Mouse (Mus musculus): Measurements from ENCODE around the gene Dhtkd1.

The Dhtkd1 gene

DNA sequence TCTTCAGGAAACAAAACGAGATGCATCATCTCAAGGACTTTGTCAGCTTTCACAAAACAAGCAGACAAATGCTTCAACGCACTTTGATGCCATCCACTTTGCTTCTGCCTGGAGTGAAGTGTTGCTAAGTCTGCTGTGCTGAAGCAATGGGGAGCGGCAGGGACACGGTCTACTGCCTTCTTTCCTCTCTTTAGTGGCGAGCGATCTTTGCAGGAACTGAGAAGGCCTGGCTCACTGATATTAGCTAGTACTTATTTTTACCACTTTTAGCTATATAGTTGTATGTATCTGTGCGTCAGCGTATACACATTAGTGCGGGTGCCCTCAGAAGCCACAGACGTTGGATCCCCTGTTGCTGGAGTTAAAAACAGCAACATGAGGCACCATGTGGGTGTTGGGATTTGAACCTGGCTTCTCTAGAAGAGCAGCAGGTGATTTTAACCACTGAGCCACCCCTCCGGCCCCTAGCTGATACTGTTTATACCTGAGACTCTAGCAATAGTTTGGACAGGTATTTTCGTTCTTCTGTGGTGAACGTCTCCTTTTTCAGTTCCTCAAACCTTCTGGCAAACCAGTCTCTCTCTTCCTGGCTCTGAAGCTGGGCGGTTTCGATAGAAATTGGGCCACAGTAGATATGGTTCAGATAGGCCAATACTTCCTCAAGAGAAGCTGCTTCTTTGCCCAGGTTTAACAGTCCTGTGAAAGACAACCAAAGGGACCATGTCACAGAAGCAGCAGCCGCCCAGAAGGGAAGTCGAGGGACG lies 12.1 kb downstream of the Dhtkd1 start:
- no peak for DNase-seq (ENCODE audit: low read depth, low spot score)

DNA sequence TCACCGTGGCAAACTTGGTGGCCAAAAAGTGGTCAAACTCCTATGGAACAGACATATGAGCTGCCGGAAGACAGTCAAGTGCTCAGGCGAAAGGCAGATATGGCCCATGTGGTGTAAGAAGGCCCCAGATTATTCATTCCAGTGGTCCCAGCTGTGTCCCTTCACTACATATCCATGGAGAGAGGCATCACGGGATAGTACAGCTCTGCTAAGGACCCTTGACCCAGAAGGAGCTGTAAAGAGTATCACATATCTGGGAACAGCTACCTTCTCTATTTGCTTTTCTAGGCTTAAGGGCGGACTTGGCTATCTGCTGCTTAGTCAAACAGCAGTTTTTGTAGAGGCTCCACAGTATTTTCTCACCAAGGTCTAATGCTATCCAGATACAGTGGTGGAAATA lies 12.8 kb downstream of the Dhtkd1 start:
- DNase-seq (ENCODE audit: low read depth, low spot score) = no peak

DNA sequence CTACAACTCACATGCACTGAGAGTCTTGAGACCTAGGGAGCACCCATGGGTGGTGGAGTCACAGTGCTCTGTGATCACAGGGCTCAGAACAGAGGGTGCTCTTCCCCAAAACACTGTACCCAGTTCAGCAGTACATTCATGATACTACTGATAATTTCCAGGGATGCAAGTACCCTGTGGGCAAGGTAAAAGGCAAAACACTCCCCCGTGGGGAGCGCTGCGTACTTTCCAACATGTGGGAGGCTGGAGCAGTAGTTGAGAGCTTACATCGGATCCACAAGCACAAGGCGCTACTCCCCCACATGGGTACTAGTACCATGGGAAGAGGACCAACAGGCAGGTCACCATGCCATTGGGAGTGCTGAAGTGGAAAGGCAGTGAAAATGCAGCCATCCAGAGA lies 15.1 kb downstream of the Dhtkd1 start:
- DNase-seq (ENCODE audit: low read depth, low spot score) = no peak

DNA sequence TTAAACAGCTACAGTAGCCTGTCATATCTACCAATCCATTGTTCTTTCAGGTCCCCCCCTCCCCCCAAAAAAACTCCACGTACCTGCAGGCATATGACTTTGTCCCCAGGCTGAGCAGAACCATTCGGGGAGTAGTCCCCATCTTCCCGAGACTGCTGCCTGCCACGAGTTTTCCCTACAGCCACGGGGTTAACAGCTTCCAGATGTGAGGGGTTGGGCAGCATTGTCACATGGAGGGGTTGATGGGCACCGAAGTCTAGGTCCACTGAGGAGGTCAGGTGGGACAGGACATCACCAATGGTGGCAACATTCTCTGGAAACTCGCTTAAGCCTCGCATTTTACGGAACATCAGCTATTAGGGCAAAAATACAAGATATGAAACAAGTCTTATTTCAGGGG lies 18.8 kb downstream of the Dhtkd1 start:
- no peak for DNase-seq (ENCODE audit: low read depth, low spot score)

DNA sequence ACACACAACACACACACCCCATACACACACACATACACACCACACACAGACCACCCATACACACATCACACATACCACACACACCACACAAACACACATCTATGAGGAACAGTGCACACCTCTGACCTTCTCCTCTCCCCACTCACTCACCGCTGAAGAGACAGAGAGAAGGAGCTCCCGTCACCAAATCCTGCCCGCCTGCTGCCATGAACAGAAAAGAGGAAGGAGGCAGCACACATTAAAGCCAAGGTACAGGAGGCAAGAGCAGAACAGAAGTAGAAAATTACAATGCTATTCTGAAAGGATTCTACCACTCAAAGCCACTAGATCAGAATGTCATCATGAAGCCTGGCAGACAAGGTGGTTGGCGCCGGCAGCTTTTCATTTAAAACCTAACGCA lies 19.8 kb downstream of the Dhtkd1 start:
- DNase-seq (ENCODE audit: low read depth, low spot score) = no peak

DNA sequence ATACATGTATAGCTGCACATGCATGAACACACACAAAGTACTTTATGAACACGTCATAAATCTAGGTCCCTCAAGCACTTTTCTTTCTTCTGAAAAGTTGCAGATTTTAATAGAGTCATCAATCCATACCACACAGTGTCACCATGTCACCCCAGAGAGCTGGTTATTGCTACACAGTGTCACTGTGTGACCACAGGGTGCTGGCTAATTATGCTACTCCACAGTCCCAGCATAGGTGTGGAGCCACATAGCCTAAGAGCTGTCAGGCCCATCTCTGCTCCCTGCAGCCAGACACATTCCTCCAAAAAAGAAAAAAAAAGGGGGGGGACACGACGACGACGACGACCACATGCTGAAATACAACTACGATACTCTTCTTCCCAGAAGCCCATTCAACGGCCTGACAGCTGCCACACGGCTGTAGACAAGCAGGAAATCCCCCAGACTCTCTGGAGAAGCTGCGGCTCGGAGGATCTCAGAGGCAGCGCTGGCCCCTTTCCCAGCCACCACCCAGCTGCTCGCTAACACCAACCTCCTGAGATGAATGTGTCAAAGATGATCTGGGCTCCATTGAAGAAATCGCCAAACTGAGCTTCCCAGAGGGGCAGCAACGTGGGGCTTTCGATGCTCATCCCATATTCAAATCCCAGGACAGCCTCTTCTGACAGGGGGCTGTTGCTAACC lies 31.2 kb downstream of the Dhtkd1 start:
- no peak for DNase-seq (ENCODE audit: low read depth, low spot score)

DNA sequence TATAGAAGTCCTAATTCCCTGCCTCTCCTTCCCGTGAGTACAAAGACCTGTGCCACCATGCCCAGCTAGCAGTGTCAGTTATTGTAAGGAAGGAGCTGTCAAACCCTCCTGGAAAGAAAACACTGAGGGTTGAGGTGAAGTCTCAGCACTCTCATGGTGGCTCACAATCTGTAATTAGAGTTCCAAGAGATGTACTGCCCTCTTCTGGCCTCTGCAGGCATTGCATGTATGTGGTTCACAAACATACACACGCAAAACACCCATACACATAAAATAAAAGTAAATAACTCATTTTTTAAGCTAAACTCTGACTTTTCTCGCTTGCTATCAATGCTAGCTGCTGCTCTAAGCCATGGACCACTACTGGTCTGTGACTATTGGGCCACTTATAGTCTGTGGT lies 36.0 kb downstream of the Dhtkd1 start:
- peak; percentile 72 for DNase-seq (ENCODE audit: low read depth, low spot score)

DNA sequence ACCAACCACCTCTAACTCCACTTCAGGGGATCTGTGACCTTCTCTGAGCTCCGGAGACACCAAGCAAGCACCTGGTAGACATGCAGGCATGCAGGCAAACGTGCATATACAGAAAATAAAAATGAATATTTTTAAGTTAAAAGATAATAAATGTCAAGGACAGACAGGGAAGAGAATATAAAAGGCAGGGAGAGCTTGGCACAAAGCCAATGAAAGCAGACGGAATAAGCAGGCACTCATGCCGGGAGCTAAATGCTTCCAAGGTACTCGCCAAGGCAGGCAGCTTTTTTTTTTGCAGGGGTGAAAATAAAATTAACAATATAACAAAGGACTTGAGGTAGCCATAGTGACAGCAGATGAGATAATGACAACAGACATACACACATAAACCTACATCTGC lies 36.5 kb downstream of the Dhtkd1 start:
- no peak for DNase-seq (ENCODE audit: low read depth, low spot score)

DNA sequence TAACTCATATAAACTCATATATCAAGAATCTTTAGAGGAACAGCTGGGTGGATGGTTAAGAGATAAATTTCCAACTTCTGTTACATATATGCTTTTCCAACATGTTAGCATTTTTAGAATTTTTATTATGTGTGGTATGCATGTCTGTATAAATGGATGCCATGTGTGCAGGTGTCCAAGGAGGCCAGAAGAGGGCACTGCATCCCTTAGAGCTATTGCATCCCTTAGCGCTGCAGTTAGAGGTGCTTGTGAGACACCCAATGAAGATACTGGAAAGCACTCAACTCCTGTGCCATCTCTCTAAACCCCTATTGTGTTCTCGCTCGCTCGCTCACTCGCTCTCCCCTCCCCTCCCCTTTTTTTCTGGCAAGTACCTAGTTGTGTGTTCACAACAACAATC lies 42.4 kb downstream of the Dhtkd1 start:
- peak; percentile 75 for DNase-seq (ENCODE audit: low read depth, low spot score)

DNA sequence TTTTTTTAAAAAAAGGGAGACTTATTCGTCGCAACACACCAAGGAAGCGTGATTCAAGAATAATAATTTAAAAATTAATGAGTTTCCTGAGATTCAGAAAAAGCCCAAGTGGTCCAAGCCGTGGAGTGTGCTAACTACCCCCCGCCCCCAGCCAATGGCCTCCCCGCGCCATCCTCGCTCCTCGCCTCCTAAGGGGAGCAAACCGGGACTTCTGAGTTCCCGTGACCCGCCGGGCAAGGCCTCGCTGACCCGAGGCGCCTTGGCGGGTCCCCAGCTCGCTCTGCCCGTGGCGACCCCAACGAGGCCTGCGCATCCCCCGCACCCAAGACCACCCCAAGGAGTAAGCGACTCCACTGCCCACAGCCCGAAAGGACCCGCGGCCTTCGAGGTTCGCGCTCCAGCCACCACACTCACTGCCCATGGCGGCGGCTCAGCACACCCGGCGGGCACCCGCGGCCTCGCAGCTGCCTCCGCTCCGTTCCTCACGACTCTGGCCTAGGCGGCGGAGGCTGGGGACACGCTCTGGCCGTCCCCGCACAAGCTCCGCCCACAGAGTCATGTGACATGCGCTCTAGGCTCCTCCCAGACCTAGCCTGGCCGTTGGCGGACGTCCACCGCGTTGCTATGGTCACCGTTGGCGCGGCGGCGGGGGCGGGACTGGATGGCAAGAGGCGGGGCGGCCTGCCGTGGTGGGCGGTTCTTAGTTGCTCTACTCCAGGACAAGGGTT lies 47.6 kb downstream of the Dhtkd1 start, which contains the start of gene Sec61a2:
Gene Sec61a2 (minus strand): TSS at position 590 of the 728 bp plus-strand sequence.
- DNase-seq (ENCODE audit: low read depth, low spot score) = peak; percentile 95

DNA sequence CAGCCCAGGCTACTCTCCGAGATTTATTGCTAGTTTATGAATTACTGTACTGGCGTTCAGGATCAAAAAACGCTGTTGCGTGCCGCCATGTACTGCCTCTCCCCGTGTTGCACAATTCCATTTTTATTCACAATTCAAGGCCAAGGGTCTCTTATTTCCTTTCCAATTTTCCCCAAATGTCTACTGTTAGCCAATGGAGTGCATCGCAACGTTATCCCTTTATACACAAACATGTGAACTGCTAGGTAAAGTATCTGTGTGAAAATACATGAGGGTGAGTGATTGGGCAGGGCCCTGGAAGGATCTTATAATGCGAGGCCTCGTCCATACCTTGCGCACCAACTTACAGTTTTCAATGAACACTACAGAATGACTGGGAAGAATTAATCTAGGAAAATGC lies 48.3 kb downstream of the Dhtkd1 start:
- no peak for DNase-seq (ENCODE audit: low read depth, low spot score)

DNA sequence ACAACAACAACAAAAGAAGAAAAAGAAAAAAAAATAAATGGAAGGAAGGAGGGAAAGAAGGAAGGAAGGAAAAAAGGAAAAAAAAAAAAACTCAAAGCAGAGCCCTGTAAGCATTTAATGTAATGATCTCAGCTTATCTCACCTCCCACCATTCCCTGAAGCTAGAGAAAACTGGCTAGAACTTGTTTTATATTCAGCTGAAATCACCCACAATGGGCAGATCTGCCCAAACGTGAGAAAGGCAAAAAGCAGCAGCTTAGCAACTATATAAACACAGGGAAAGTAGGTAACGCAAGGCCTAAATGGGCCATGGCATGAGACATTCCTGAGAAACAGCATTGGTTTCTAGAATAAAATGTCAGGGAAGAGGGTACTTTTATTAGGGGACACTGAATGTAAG lies 53.2 kb downstream of the Dhtkd1 start:
- no peak for DNase-seq (ENCODE audit: low read depth, low spot score)

DNA sequence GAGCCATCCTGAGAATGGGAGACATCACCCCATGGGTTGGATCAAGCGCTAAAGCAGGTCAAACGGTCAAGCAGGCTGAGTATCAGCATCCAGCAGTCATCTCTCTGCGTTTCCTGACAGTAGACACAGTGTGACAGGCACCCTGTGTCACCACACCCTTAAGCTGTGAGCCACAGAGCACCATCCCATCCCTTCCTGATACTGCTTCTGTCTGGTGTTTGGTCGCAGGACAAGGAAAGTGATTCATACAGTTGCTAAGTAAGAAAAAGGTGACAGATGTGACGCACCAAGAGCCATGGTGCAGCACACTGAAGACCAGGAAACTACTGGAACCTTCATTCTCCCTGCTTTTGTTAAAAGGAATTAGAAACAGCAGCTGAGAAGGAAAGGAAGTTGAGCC lies 53.7 kb downstream of the Dhtkd1 start:
- no peak for DNase-seq (ENCODE audit: low read depth, low spot score)

DNA sequence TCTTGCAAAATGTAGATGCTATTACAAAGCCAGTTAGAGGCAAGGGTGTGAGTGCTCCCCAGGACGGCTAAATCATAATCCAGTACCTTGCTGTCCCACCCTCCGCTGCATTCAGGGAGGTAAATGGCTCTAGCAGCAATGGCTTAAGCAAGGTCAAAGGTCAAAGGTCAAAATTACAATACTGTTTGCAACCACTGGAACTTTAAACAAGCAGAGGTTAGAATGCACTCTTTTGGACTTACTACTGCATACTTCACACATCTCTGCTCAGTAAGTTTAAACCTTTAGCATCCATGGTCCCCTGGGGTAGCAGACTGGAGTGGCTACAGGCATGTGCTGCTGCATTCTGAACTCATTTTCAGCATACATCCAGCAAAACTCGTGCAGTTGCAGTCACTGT lies 65.1 kb downstream of the Dhtkd1 start:
- peak; percentile 69 for DNase-seq (ENCODE audit: low read depth, low spot score)

DNA sequence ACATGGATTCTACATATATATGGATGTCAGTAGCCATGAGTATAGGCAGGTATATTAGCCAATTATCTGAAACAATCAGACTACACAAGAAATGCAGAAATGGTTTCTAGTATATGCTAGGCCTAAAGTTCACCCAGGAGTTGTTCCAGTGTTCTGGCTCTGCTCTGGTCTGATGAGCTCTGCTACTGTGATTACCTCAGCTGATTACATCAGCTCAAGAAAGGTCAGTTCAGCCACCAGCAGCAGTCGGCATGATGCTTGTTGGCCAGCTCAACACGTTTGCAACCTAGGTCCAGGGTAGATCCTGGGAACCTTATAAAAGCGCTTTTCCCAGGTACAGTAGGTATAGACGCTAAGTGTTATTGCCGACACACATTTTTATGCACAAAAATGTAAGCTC lies 72.8 kb downstream of the Dhtkd1 start:
- no peak for DNase-seq (ENCODE audit: low read depth, low spot score)

DNA sequence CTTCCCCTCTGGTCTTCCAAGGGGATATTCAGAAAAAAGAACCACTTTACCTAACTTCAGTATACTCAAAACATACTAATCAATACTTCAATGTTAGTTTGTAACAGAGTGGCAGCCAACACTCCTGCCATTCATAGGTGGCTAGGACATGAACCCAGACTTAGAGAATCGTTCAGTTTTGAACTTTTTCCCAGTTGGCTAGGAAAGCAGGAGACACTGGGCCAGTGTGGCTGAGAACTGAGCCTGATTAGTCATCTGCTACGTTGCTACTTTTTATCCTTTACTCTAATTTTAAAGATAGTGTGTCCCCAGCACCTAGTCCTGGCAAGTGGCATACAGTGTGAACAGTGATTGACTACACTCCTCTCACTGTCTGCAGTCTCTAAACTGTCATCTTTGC lies 74.9 kb downstream of the Dhtkd1 start:
- no peak for DNase-seq (ENCODE audit: low read depth, low spot score)

DNA sequence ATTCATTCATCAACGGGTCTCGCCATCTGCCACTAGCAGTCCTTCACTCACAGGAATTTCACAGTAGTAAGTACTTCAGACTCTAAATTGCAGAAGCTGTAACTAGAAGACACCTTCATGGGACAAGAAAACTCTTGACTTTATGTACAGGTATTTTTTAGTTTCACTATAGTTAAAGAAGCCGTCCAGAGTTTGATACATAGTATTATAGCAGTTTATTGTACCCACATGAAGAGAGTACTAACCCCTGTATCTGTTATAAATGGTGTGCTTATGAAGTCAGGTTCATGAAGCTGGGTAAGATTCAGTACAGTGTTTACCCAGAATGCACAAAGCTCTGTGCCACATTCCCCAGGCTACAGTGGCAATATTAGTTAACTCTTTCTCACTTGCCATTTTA lies 79.8 kb downstream of the Dhtkd1 start, which contains the start of gene Gm13199:
Gene Gm13199 (minus strand): TSS at position 101 of the 400 bp plus-strand sequence.
- DNase-seq (ENCODE audit: low read depth, low spot score) = no peak

DNA sequence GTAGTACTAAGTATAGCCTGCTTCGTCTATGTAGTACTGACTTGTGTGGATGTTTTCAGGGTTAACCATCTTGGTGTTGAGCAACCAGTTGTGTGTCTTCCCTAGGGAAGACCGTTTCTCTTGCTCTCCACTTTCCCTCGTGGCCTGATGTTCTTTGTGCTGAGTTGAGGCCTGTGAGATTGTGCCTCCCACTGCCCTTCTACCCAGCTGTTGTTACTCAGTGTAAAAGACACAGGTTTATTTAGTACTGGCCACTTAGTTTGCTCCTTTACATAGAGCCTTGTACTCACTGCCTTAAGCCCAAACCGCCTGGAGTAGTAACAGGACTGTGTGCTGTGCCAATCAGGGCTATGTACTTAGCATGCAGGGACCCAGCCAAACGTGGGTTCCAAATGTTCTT lies 90.7 kb downstream of the Dhtkd1 start:
- DNase-seq (ENCODE audit: low read depth, low spot score) = no peak

DNA sequence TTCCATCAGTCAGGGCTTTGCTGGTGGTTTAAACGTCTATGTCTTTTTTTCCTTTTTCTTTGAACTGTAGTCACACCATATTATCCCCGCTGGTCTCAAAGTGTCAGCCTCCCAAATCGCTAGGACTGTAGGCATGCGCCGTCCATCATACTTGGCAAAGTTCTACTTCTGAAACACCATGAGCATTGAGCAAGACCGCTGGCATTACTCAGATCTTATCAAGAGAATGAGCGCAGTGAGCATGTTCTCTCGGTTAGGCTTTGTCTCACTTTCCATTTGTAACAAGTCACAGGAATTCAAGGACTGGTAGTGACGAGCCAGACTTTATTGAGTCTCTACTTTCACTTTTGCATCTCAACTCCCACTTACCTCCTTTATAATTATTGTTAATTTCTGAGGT lies 91.5 kb downstream of the Dhtkd1 start:
- no peak for DNase-seq (ENCODE audit: low read depth, low spot score)

Measured in R1 (cell line).